Mouse (Mus musculus) heart, postnatal 0 days (tissue): ENCODE data around the gene Gm3149. TPM values are rescaled to one million over a fixed set of nuclear protein-coding genes. Genes with fewer than 3 reads are reported as not detected.
"Not testable (repeated sequence)": the region's sequence is repeated elsewhere in the genome, so short reads cannot be mapped to it uniquely, and the experiment has no call there.

Source experiments
- ATAC-seq: fragments of 200-750 bp; cut with Nextera tagmentation; 2 replicates; pipeline ENCODE4 v1.8.0; 2017; ENCODE audit warnings: low read depth, moderate number of reproducible peaks, moderate library complexity; ENCODE audit not compliant: insufficient read depth
- DNase-seq: peaks from one replicate; pipeline ENCODE4 v3.0.0-alpha.2; 2016; ENCODE audit warnings: low spot score
- H3K27ac ChIP-seq: fragments of 300-500 bp; sonication (generic); 2 replicates; pipeline ENCODE4 v1.5.1; 2014; ENCODE audit warnings: low read depth, mild to moderate bottlenecking
- H3K27me3 ChIP-seq: fragments of 300-500 bp; sonication (generic); 2 replicates; pipeline ENCODE4 v1.6.1; 2014; ENCODE audit warnings: low read length, mixed read lengths; ENCODE audit not compliant: control insufficient read depth, insufficient read depth
- H3K36me3 ChIP-seq: fragments of 300-500 bp; sonication (generic); replicated peaks from 2 replicates; pipeline ENCODE4 v1.6.1; 2014; ENCODE audit warnings: low read length, mixed read lengths; ENCODE audit not compliant: control insufficient read depth, insufficient read depth
- H3K4me1 ChIP-seq: fragments of 300-500 bp; sonication (generic); 2 replicates; pipeline ENCODE4 v1.6.1; 2014; ENCODE audit warnings: antibody characterized with exemption; ENCODE audit not compliant: control insufficient read depth, insufficient read depth
- H3K4me2 ChIP-seq: fragments of 300-500 bp; sonication (generic); 2 replicates; pipeline ENCODE4 v1.6.1; 2014; ENCODE audit warnings: low read depth, mild to moderate bottlenecking, low read length, moderate library complexity
- H3K4me3 ChIP-seq: fragments of 300-500 bp; sonication (generic); 2 replicates; pipeline ENCODE4 v1.5.1; 2014; ENCODE audit warnings: low read depth, low read length
- H3K9ac ChIP-seq: fragments of 300-500 bp; sonication (generic); replicated peaks from 2 replicates; pipeline ENCODE4 v1.6.1; 2014; ENCODE audit warnings: low read depth, low read length, mixed read lengths
- H3K9me3 ChIP-seq: fragments of 300-500 bp; sonication (generic); replicated peaks from 2 replicates; pipeline ENCODE4 v1.6.1; 2016; ENCODE audit warnings: low read length; ENCODE audit not compliant: control insufficient read depth
- CTCF ChIP-seq: IDR thresholded peaks from 2 replicates; pipeline ENCODE4 v1.5.1; 2016; ENCODE audit warnings: antibody characterized with exemption, control low read depth, low read depth
- WGBS: fragments of 180-500 bp; shearing (Covaris S2); extraction: QIAGEN DNeasy Blood & Tissue Kit; methylation state at CpG from one replicate; pipeline ENCODE4 v1.1.7; 2014; 5-methylcytosine and 5-hydroxymethylcytosine counted together
- polyA plus RNA-seq: library from polyadenylated mRNA; unstranded; fragments of >200 nt; fragmentation: Nextera tagmentation; extraction: Ambion mirVana; gene quantifications from 2 replicates; pipeline ENCODE4 v1.2.1, GENCODE M21; 2015
- total RNA-seq: library from RNA; depleted of rRNA; stranded (reverse); fragments of >200 nt; gene quantifications from 2 replicates; pipeline ENCODE4 v1.2.3, GENCODE M21; 2014; ENCODE audit warnings: low replicate concordance; rRNA removed

Gm3149 gene
- total RNA-seq: not detected in 2 replicates
- not detected in 2 replicates for polyA plus RNA-seq

DNA sequence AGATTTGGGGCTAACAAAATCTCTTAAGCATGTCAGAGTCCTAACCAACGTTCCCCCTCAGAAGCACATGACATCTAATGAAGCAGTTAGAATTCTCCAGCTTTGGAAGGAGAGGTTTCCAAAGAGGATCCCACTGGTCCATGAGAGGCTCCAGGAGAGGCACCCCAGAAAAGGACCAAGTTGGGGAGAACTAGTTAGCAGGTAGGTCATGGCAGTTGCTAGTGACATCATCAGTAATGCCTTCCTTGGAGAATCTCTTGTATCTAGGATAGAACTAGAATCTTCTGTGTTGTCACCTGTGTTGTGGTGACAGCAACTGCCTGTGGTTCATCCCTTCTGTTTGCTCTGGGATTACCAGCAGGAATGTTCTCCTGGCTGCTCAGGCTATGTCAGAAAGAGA lies at the start of gene Gm3149:
Gene Gm3149, plus strand, starts transcription at position 301 of the 400 bp plus-strand sequence.
- not testable (repeated sequence) for H3K27ac ChIP-seq, H3K36me3 ChIP-seq, H3K4me3 ChIP-seq, DNase-seq, H3K9ac ChIP-seq, ATAC-seq, H3K27me3 ChIP-seq, H3K4me2 ChIP-seq, H3K4me1 ChIP-seq, H3K9me3 ChIP-seq
- WGBS: no CpG with 5 or more reads among the region's 1 CpGs

DNA sequence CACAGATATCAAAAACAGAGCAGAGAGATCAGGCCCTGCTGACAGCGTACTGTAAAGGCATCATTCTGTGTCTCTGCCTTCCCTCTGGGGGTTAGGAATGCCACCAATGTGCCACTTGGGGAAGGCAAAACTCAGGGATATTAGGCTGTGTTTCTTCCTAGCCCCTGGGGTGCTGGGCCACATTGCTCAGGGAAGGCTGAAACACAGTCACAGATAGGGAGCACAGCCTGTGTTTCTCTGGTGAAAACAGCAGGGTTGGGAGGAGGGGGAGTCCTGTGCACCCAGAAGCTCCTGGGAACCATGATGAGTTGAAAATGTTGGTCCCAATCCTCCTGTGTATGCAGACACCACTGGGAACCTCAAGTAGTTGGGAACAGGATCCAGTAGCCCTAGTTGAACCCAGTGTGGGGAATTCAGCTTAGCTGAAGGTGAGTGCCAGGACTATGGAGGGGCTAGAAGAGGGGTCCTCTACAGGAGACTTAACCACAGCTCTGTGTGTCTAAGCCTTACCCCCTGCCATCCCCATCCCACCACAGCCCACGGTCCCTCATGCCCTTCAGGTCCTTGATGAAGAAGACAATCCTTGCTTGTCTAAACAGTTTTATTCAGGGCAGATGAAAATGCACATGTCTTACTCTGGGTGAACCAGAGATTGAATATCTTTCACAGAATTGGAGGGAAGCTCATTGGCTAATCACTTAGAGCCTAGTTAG lies 47.7 kb upstream of the Gm3149 start:
- not testable (repeated sequence) for H3K9ac ChIP-seq, H3K4me1 ChIP-seq, DNase-seq, H3K9me3 ChIP-seq, H3K27me3 ChIP-seq, H3K4me2 ChIP-seq, ATAC-seq, H3K36me3 ChIP-seq, H3K27ac ChIP-seq, H3K4me3 ChIP-seq
- WGBS: 84% methylated on average over 2 of the region's 2 CpGs

DNA sequence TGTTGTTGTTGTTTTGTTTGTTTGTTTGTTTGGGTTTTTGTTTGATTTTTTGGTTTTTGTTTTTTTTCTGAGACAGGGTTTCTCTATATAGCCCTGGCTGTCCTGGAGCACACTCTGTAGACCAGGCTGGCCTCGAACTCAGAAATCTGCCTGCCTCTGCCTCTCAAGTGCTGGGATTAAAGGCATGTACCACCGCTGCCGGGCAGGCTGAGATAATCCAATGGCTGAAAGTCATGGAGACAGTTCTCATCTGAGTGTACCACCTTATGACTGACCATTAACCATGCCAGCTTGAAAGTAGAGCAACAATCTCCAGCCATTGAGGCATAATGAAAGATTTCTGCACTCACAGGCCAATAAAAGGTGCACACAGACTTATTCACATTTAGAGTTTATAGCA lies 37.3 kb upstream of the Gm3149 start:
- WGBS: 73% methylated on average over 2 of the region's 3 CpGs
- H3K4me3 ChIP-seq: not testable (repeated sequence)

DNA sequence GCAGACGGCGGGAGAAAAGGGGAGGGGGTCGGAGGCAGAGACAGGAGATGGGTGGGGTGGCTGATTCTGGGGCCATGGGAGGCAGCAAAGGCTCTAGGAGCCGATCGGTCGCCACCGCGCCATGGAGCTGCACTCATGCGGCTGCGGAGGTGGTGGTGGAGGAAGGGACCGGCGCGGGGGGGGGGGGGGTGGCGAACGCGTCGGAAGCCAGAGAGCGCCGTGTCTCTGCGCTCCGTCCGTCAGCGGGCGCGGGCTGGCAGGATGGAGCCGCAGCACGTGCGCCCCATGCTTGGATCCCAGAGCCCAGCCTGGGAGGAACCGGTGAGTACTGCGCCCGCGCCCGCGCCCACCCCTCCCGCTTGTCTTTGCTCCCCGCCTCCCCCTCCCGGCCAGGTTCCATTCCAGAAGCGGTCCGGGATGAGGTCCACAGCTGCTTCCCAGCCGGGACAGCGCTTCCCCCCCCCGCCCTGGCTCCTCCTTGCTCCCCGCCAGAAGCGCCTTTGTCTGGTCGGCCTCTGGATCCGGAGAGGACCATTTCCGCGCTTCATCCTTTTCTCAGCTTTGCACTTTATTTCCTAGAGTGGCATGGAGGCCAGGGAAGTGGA lies 17.5 kb downstream of the Gm3149 start, which contains the start of gene 2610042L04Rik:
Gene 2610042L04Rik, plus strand, starts transcription at position 288 of the 605 bp plus-strand sequence.
- not testable (repeated sequence) for H3K4me1 ChIP-seq, H3K36me3 ChIP-seq, ATAC-seq, H3K9ac ChIP-seq, H3K9me3 ChIP-seq, H3K27me3 ChIP-seq, H3K27ac ChIP-seq
- 1% methylated on average over 13 of the region's 48 CpGs for WGBS
- peak; percentile 3 for DNase-seq
- peak within 1 kb of the TSS; percentile 49 for H3K4me2 ChIP-seq
- H3K4me3 ChIP-seq: peak within 1 kb of the TSS; percentile 25

More for the DNA sequence above, 37.3 kb upstream of the Gm3149 start:
- H3K9me3 ChIP-seq, DNase-seq, H3K27ac ChIP-seq, ATAC-seq, H3K27me3 ChIP-seq, H3K4me2 ChIP-seq, H3K9ac ChIP-seq, H3K4me1 ChIP-seq, H3K36me3 ChIP-seq: not testable (repeated sequence)

DNA sequence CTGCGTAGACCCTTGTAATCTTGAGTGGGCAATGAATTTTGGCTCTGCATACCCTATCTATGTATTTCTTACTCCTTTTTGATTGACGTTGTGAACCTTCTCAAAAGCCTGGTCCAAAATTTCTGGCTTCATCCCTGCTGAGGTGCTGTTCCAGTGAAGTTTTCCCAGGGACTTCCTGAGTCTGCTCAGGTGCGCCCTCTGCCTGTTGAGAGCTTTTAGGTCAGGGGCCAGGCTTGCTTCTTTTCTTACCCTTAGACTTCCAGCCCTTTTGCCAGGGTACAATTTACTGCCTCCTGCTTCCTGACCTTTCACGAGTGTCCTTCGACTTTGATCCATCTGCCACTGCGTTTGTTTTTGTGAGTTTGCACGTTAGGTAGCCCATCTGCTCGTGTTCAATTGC lies 18.4 kb downstream of the Gm3149 start:
- ATAC-seq, H3K9ac ChIP-seq, H3K27ac ChIP-seq, H3K27me3 ChIP-seq, DNase-seq, H3K36me3 ChIP-seq, H3K4me1 ChIP-seq, H3K9me3 ChIP-seq, H3K4me2 ChIP-seq, H3K4me3 ChIP-seq: not testable (repeated sequence)
- peak; percentile 31; the same call in 1 of the 2 replicates for TF ChIP-seq CTCF
- WGBS: 9% methylated on average over 7 of the region's 8 CpGs

DNA sequence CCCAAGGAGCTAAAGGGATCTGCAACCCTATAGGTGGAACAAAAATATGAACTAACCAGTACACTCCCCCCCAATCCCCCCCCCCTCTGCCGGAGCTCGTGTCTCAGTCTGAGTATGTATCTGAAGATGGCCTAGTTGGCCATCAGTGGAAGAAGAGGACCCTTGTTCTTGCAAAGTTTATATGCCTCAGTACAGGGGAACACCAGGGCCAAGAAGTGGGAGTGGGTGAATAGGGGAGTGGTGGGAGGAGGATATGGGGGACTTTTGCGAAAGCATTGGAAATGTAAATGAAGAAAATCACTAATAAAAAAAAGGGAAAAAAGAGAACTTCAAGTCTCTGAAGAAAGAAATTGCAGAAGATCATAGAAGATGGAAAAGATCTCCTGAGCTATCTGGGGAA lies 51.9 kb downstream of the Gm3149 start:
- not testable (repeated sequence) for H3K9me3 ChIP-seq, H3K27me3 ChIP-seq, ATAC-seq, H3K4me2 ChIP-seq, H3K4me1 ChIP-seq, H3K27ac ChIP-seq, H3K36me3 ChIP-seq, H3K4me3 ChIP-seq, DNase-seq, H3K9ac ChIP-seq
- 78% methylated on average over 3 of the region's 3 CpGs for WGBS

DNA sequence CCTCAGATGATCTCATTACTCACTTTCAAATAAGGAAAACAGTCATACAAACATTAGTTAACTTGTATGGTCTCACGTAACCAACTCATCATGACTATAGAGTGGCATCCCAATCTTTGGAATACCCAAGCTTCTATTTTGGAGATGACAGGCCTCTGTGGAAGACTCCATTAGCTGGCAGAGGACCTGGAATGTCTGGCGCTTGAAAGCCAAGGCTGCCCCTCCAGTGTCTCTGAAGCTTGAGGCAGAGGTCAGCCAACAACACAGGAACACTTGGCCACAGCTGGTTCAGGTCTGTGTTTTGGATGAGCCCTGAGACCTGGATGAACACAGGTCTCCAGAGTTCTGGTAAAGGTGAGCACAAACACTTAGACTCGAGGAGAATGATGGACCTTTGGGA lies 52.6 kb downstream of the Gm3149 start:
- not testable (repeated sequence) for H3K27me3 ChIP-seq, H3K9me3 ChIP-seq, DNase-seq, H3K9ac ChIP-seq, H3K36me3 ChIP-seq, H3K27ac ChIP-seq, H3K4me1 ChIP-seq, H3K4me2 ChIP-seq, H3K4me3 ChIP-seq, ATAC-seq
- 56% methylated on average over 3 of the region's 3 CpGs for WGBS
